Mouse (Mus musculus): ENCODE measurements at regions not wholly inside any gene's neighbourhood (a gene's known extent, or its start where the extent isn't known, plus 50 kb on each side); places are given as distances from the start of the nearest gene placed in this dataset.

DNA sequence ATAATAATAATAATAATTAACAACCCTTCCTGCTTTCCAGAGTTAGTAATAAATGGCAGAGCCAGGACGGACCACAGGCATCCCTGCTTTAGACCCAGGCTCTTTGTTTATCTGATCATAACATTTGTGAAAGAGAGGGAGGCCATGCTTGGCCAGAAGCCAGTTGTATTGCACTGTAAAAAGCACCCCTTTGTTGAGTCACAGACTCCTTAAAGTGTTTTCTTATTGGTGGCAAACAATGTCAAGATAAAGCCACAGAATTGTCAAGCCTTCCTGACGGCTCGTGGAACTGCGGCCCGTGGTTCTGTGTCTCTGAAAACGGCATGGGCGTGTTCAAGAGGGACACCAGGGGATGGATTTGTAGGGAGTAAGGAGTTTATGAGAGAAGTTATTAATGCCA is 72.7 kb upstream of the Man2a1 start:
- no peak overlapping the region for H3K4me3 ChIP-seq (ENCODE audit: low read length)
- no peaks in the 10 kb centered on the region for H3K9me3 ChIP-seq (ENCODE audit: low read length)
- ATAC-seq (no peak), DNase-seq (ENCODE audit: low spot score) (no peak)
- H3K4me1 ChIP-seq (ENCODE audit: insufficient read depth, low read length): no peaks in the 10 kb centered on the region
- no peak for TF ChIP-seq CTCF (IDR thresholded peaks at IDR 0.05; ENCODE audit: low read depth)
- no peaks in the 10 kb centered on the region for H3K27me3 ChIP-seq (ENCODE audit: insufficient read depth, low read length)
- H3K4me2 ChIP-seq (ENCODE audit: low read depth, low read length): no peak overlapping the region
- H3K27ac ChIP-seq: no peak overlapping the region
- no peak overlapping the region for H3K9ac ChIP-seq (replicated peaks; ENCODE audit: low read length)
- 41% methylated on average over 7 of the region's 7 CpGs for WGBS
- H3K36me3 ChIP-seq (ENCODE audit: insufficient read depth, low read length): no peaks in the 10 kb centered on the region

DNA sequence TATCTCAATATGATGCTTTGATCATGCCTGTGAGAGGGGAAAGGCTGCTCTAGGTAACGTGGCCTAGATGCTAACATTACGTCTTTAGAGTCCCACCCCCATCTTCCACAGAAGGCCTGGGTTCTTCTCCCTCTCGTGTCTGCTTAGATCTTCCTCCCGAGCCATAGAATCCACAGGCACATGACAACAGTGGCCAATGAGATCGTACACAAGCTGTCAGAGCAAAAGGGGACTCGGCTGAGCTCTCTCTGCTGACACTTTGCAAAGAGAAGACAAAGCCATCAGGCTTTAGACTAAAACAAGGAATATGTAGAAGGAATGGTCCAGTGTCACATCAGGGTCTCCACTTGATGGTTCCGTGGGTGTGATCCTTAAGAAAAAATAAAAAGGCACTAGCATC is 72.1 kb upstream of the Man2a1 start:
- WGBS: 73% methylated on average over 7 of the region's 7 CpGs
- H3K27ac ChIP-seq: no peak overlapping the region
- H3K4me3 ChIP-seq (ENCODE audit: low read length): no peak overlapping the region
- no peaks in the 10 kb centered on the region for H3K4me1 ChIP-seq (ENCODE audit: insufficient read depth, low read length)
- DNase-seq (ENCODE audit: low spot score): no peak
- ATAC-seq: no peak
- H3K9ac ChIP-seq (replicated peaks; ENCODE audit: low read length): no peak overlapping the region
- H3K36me3 ChIP-seq (ENCODE audit: insufficient read depth, low read length): no peaks in the 10 kb centered on the region
- H3K4me2 ChIP-seq (ENCODE audit: low read depth, low read length): no peak overlapping the region
- no peak for TF ChIP-seq CTCF (IDR thresholded peaks at IDR 0.05; ENCODE audit: low read depth)
- no peaks in the 10 kb centered on the region for H3K9me3 ChIP-seq (ENCODE audit: low read length)
- H3K27me3 ChIP-seq (ENCODE audit: insufficient read depth, low read length): no peaks in the 10 kb centered on the region

DNA sequence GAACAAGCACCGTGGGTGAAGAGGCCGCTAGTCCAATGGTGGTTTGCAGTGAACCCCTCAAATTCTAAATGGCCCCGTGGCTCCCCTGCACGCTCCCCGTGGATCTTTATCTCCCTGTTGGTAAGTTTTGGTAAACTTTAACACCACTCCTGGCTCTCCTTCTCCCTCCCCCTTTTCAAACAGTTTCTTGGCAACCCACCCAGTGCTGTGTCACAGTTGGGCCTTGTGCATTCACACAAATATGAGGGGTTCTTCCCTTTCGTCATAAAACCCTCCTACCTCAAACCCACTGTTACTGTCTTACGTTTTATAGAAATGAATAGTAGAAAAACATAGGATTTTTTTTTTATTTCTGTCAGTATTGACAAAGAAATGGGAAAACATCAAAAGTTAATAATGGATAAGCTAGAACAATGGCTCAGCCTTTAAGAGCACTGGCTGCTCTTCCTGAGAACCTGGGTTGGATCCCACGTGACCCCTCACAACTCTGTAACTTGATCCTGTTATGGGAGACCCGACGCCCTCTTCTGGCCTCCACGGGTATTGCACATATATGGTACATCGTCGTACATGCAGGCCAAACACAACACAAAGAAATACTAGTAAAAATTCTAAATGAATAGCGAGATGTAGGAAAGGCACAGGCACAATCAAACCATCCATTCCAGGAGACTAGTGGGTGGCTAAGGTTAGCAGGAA is 71.1 kb upstream of the Man2a1 start:
- no peaks in the 10 kb centered on the region for H3K36me3 ChIP-seq (ENCODE audit: insufficient read depth, low read length)
- no peaks in the 10 kb centered on the region for H3K27me3 ChIP-seq (ENCODE audit: insufficient read depth, low read length)
- 80% methylated on average over 14 of the region's 14 CpGs for WGBS
- H3K9ac ChIP-seq (replicated peaks; ENCODE audit: low read length): no peak overlapping the region
- no peak overlapping the region for H3K27ac ChIP-seq
- H3K9me3 ChIP-seq (ENCODE audit: low read length): no peaks in the 10 kb centered on the region
- H3K4me1 ChIP-seq (ENCODE audit: insufficient read depth, low read length): no peaks in the 10 kb centered on the region
- no peak for ATAC-seq
- TF ChIP-seq CTCF (IDR thresholded peaks at IDR 0.05; ENCODE audit: low read depth): peak; percentile 49
- no peak overlapping the region for H3K4me2 ChIP-seq (ENCODE audit: low read depth, low read length)
- H3K4me3 ChIP-seq (ENCODE audit: low read length): no peak overlapping the region
- no peak for DNase-seq (ENCODE audit: low spot score)

DNA sequence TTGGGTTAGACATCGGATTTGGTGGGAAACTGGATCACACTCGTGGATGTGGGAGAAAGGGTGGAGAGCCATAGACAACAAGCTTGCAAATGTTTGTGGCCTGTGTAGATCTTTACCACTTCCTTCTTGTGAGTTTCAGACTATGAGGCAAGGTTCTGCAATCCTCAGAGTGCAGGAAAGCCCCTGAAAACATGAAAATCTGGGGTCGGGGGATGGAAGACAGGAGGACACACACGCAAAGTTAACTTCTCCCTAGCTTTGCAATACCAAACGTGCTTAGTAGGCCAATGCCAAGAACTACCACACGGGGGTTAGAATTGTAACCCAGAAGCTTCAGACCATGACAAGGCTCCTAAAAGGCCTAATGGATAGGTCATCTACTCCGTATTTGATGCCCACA is 69.4 kb upstream of the Man2a1 start:
- H3K27me3 ChIP-seq (ENCODE audit: insufficient read depth, low read length): no peaks in the 10 kb centered on the region
- DNase-seq (ENCODE audit: low spot score) (no peak), ATAC-seq (no peak)
- no peaks in the 10 kb centered on the region for H3K4me1 ChIP-seq (ENCODE audit: insufficient read depth, low read length)
- no peak overlapping the region for H3K4me3 ChIP-seq (ENCODE audit: low read length)
- 80% methylated on average over 7 of the region's 7 CpGs for WGBS
- no peak overlapping the region for H3K4me2 ChIP-seq (ENCODE audit: low read depth, low read length)
- TF ChIP-seq CTCF (IDR thresholded peaks at IDR 0.05; ENCODE audit: low read depth): no peak
- no peaks in the 10 kb centered on the region for H3K36me3 ChIP-seq (ENCODE audit: insufficient read depth, low read length)
- H3K9me3 ChIP-seq (ENCODE audit: low read length): no peaks in the 10 kb centered on the region
- no peak overlapping the region for H3K27ac ChIP-seq
- H3K9ac ChIP-seq (replicated peaks; ENCODE audit: low read length): no peak overlapping the region

DNA sequence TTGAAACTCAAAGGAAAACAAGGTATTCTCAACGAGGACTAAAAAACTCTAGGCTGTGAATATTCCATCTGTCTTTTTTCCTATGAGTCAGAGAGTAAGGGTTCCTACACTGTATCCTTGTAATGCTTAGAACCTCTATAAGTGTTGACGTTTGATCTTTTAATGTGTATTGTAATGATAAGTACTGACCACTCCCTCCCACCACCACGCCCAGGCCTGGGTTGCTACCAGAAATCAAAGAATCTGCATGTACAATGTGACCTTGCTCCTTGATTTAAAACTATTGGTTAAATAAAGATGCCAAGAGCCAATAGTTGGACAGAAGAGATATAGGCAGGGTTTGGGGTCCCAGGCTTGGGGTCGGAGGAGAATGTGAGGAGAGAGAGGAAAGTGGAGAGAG is 66.2 kb upstream of the Man2a1 start:
- ATAC-seq: no peak
- H3K27me3 ChIP-seq (ENCODE audit: insufficient read depth, low read length): no peaks in the 10 kb centered on the region
- no peak overlapping the region for H3K4me3 ChIP-seq (ENCODE audit: low read length)
- TF ChIP-seq CTCF (IDR thresholded peaks at IDR 0.05; ENCODE audit: low read depth): no peak
- peaks cover 4% of the 10 kb centered on the region; the same call in 1 of the 2 replicates for H3K4me1 ChIP-seq (ENCODE audit: insufficient read depth, low read length)
- H3K27ac ChIP-seq: no peak overlapping the region
- DNase-seq (ENCODE audit: low spot score): no peak
- no peak overlapping the region for H3K4me2 ChIP-seq (ENCODE audit: low read depth, low read length)
- 86% methylated on average over 4 of the region's 4 CpGs for WGBS
- no peak overlapping the region for H3K9ac ChIP-seq (replicated peaks; ENCODE audit: low read length)
- H3K9me3 ChIP-seq (ENCODE audit: low read length): no peaks in the 10 kb centered on the region
- no peaks in the 10 kb centered on the region for H3K36me3 ChIP-seq (ENCODE audit: insufficient read depth, low read length)

DNA sequence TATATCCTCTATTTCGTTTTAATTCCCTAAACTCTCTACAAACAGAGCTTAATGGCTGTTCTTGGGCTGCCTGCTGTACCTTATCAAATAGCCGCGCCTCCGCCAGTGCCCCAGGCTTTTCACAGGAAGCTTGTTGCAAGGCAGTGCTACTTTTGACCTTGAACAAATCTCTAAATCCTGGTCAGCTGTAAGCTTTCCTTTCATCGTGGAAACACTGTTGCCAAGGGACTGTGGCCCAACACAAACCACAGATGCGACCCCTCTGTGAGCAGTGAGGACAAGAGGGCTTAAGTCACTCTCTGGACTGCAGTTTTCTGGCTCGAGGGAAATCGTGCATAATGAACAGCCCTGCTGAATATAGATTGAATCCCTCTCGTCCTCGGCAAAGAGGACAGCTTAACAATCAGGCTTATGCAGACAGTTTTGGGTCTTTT is 62.0 kb upstream of the Man2a1 start:
- H3K9me3 ChIP-seq (ENCODE audit: low read length): no peaks in the 10 kb centered on the region
- H3K4me3 ChIP-seq (ENCODE audit: low read length): no peak overlapping the region
- H3K27ac ChIP-seq: no peak overlapping the region; the same call in 1 of the 2 replicates
- WGBS: 15% methylated on average over 10 of the region's 10 CpGs
- ATAC-seq (peak; percentile 77), DNase-seq (ENCODE audit: low spot score) (peak; percentile 69)
- H3K36me3 ChIP-seq (ENCODE audit: insufficient read depth, low read length): no peaks in the 10 kb centered on the region
- TF ChIP-seq CTCF (IDR thresholded peaks at IDR 0.05; ENCODE audit: low read depth): no peak
- H3K4me2 ChIP-seq (ENCODE audit: low read depth, low read length): 0 out of 2 replicates have a peak overlapping the region, but pooled peaks have one; percentile 21
- no peak overlapping the region for H3K9ac ChIP-seq (replicated peaks; ENCODE audit: low read length)
- H3K27me3 ChIP-seq (ENCODE audit: insufficient read depth, low read length): no peaks in the 10 kb centered on the region
- peaks cover 4% of the 10 kb centered on the region; the same call in 1 of the 2 replicates for H3K4me1 ChIP-seq (ENCODE audit: insufficient read depth, low read length)

DNA sequence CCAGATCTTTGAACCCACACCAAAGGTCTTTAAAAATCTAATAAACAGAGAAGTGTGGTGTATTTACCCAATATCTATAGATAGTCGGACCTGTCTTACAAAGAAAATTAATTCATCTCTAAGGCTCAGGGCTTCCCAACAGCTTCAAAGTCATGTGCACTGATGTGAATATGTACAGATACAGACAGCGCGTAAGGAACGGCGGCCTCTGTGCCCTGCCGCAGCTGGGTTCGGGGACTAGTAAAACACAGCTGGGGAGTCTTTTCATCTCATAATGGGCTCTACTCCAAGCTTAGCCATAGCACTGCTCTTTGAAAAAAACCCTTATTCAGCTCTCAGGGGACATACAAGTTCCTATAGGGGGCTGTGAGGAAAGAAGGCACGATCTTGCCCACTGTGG is 60.1 kb upstream of the Man2a1 start:
- TF ChIP-seq CTCF (IDR thresholded peaks at IDR 0.05; ENCODE audit: low read depth): no peak
- WGBS: 72% methylated on average over 8 of the region's 8 CpGs
- H3K9me3 ChIP-seq (ENCODE audit: low read length): no peaks in the 10 kb centered on the region
- no peak overlapping the region for H3K27ac ChIP-seq
- H3K4me2 ChIP-seq (ENCODE audit: low read depth, low read length): no peak overlapping the region
- no peaks in the 10 kb centered on the region for H3K27me3 ChIP-seq (ENCODE audit: insufficient read depth, low read length)
- no peak overlapping the region for H3K4me3 ChIP-seq (ENCODE audit: low read length)
- no peak for DNase-seq (ENCODE audit: low spot score)
- no peaks in the 10 kb centered on the region for H3K36me3 ChIP-seq (ENCODE audit: insufficient read depth, low read length)
- ATAC-seq: no peak
- H3K4me1 ChIP-seq (ENCODE audit: insufficient read depth, low read length): peaks cover 4% of the 10 kb centered on the region; the same call in 1 of the 2 replicates
- H3K9ac ChIP-seq (replicated peaks; ENCODE audit: low read length): no peak overlapping the region
